Mouse (Mus musculus): ENCODE results near the gene Fam189b. TPM values are rescaled to one million over a fixed set of nuclear protein-coding genes. Genes with fewer than 3 reads are reported as not detected.
A peak's percentile ranks its signal among the peaks of the same experiment; 100 is the strongest.
"Not testable (repeated sequence)": the region's sequence is repeated elsewhere in the genome, so short reads cannot be mapped to it uniquely, and the experiment has no call there.

The Fam189b gene
- polyA plus RNA-seq, 1 experiment from 2014 or later: 43.6 TPM

- H3K4me1 ChIP-seq (ENCODE audit: insufficient read depth, low read length): peaks cover 9% of the 10 kb centered on the region
- 50% methylated on average over 17 of the region's 17 CpGs for WGBS
- H3K4me2 ChIP-seq (replicated peaks; ENCODE audit: low read depth, low read length): no peak overlapping the region
- peaks cover 8% of the 10 kb centered on the region; the same call in 1 of the 2 replicates for H3K27me3 ChIP-seq (ENCODE audit: insufficient read depth, low read length)
- H3K27ac ChIP-seq (ENCODE audit: low read length): no peak overlapping the region
- no peak overlapping the region for H3K4me3 ChIP-seq (ENCODE audit: low read length)
- H3K9me3 ChIP-seq (ENCODE audit: low read length): no peaks in the 10 kb centered on the region
- ATAC-seq (ENCODE audit: low FRiP score, low TSS enrichment): no peak
- no peak overlapping the region for H3K9ac ChIP-seq (replicated peaks; ENCODE audit: low read length)
- H3K36me3 ChIP-seq (ENCODE audit: insufficient read depth, low read length): no peaks in the 10 kb centered on the region
These were observed 30.7 kb upstream of the Fam189b start for GRCm38 (mm10) chr3:89152084-89152835.

GRCm38 (mm10) chr3:89156951-89157350 lies 26.0 kb upstream of the Fam189b start:
- Histone ChIP-seq H3K36me3 (ENCODE audit: insufficient read depth, low read length) (no peaks in the 10 kb centered on the region), H3K4me2 (replicated peaks; ENCODE audit: low read depth, low read length) (no peak overlapping the region), H3K9ac (replicated peaks; ENCODE audit: low read length) (no peak overlapping the region), H3K27ac (ENCODE audit: low read length) (no peak overlapping the region), H3K27me3 (ENCODE audit: insufficient read depth, low read length) (peaks cover 10% of the 10 kb centered on the region), H3K4me1 (ENCODE audit: insufficient read depth, low read length) (peaks cover 13% of the 10 kb centered on the region), H3K4me3 (ENCODE audit: low read length) (no peak overlapping the region), H3K9me3 (ENCODE audit: low read length) (no peaks in the 10 kb centered on the region)
- ATAC-seq (ENCODE audit: low FRiP score, low TSS enrichment): no peak
- WGBS: 83% methylated on average over 8 of the region's 8 CpGs

GRCm38 (mm10) chr3:89158651-89159050 lies 24.3 kb upstream of the Fam189b start:
- H3K36me3 ChIP-seq (ENCODE audit: insufficient read depth, low read length): no peaks in the 10 kb centered on the region
- WGBS: 22% methylated on average over 7 of the region's 7 CpGs
- no peak overlapping the region for H3K4me2 ChIP-seq (replicated peaks; ENCODE audit: low read depth, low read length)
- no peak for ATAC-seq (ENCODE audit: low FRiP score, low TSS enrichment)
- peaks cover 10% of the 10 kb centered on the region for H3K27me3 ChIP-seq (ENCODE audit: insufficient read depth, low read length)
- no peak overlapping the region for H3K4me3 ChIP-seq (ENCODE audit: low read length)
- H3K27ac ChIP-seq (ENCODE audit: low read length): no peak overlapping the region
- no peak overlapping the region for H3K9ac ChIP-seq (replicated peaks; ENCODE audit: low read length)
- H3K9me3 ChIP-seq (ENCODE audit: low read length): no peaks in the 10 kb centered on the region
- peaks cover 13% of the 10 kb centered on the region for H3K4me1 ChIP-seq (ENCODE audit: insufficient read depth, low read length)

- Histone ChIP-seq H3K9me3 (ENCODE audit: low read length) (no peaks in the 10 kb centered on the region), H3K9ac (replicated peaks; ENCODE audit: low read length) (no peak overlapping the region), H3K27ac (ENCODE audit: low read length) (no peak overlapping the region), H3K4me3 (ENCODE audit: low read length) (peak overlapping the region; percentile 63), H3K4me1 (ENCODE audit: insufficient read depth, low read length) (peaks cover 18% of the 10 kb centered on the region), H3K36me3 (ENCODE audit: insufficient read depth, low read length) (no peaks in the 10 kb centered on the region), H3K27me3 (ENCODE audit: insufficient read depth, low read length) (peaks cover 10% of the 10 kb centered on the region), H3K4me2 (replicated peaks; ENCODE audit: low read depth, low read length) (peak overlapping the region; percentile 99)
- peak; percentile 29; the same call in 1 of the 2 replicates for ATAC-seq (ENCODE audit: low FRiP score, low TSS enrichment)
- WGBS: 1% methylated on average over 13 of the region's 13 CpGs
These were observed 23.7 kb upstream of the Fam189b start for GRCm38 (mm10) chr3:89159211-89159610.

- Histone ChIP-seq H3K4me1 (ENCODE audit: insufficient read depth, low read length) (peaks cover 19% of the 10 kb centered on the region), H3K36me3 (ENCODE audit: insufficient read depth, low read length) (no peaks in the 10 kb centered on the region), H3K27ac (ENCODE audit: low read length) (no peak within 1 kb of the TSS), H3K27me3 (ENCODE audit: insufficient read depth, low read length) (peaks cover 10% of the 10 kb centered on the region), H3K9ac (replicated peaks; ENCODE audit: low read length) (peak within 1 kb of the TSS; percentile 65), H3K9me3 (ENCODE audit: low read length) (no peaks in the 10 kb centered on the region), H3K4me3 (ENCODE audit: low read length) (peak within 1 kb of the TSS; percentile 63), H3K4me2 (replicated peaks; ENCODE audit: low read depth, low read length) (peak within 1 kb of the TSS; percentile 99)
- WGBS: under 1% methylated on average over 50 of the region's 66 CpGs
- ATAC-seq (ENCODE audit: low FRiP score, low TSS enrichment): peak; percentile 74; the same call in 1 of the 2 replicates
These were observed 23.2 kb upstream of the Fam189b start, which contains the start of gene Hcn3 for GRCm38 (mm10) chr3:89159616-89160344. Hcn3 (minus strand) TSS chr3:89160196.

GRCm38 (mm10) chr3:89161207-89161606 lies 21.7 kb upstream of the Fam189b start:
- Histone ChIP-seq H3K4me1 (ENCODE audit: insufficient read depth, low read length) (peaks cover 28% of the 10 kb centered on the region), H3K27me3 (ENCODE audit: insufficient read depth, low read length) (peaks cover 10% of the 10 kb centered on the region)
- not testable (repeated sequence) for H3K4me3 ChIP-seq (ENCODE audit: low read length); ATAC-seq (ENCODE audit: low FRiP score, low TSS enrichment); H3K9ac ChIP-seq (replicated peaks; ENCODE audit: low read length); H3K9me3 ChIP-seq (ENCODE audit: low read length); H3K36me3 ChIP-seq (ENCODE audit: insufficient read depth, low read length); H3K27ac ChIP-seq (ENCODE audit: low read length); H3K4me2 ChIP-seq (replicated peaks; ENCODE audit: low read depth, low read length)

- H3K4me3 ChIP-seq (ENCODE audit: low read length): no peak overlapping the region
- 81% methylated on average over 4 of the region's 4 CpGs for WGBS
- no peak for ATAC-seq (ENCODE audit: low FRiP score, low TSS enrichment)
- H3K27ac ChIP-seq (ENCODE audit: low read length): no peak overlapping the region
- H3K36me3 ChIP-seq (ENCODE audit: insufficient read depth, low read length): peaks cover under 1% of the 10 kb centered on the region; the same call in 1 of the 2 replicates
- H3K4me2 ChIP-seq (replicated peaks; ENCODE audit: low read depth, low read length): no peak overlapping the region
- peaks cover 10% of the 10 kb centered on the region for H3K27me3 ChIP-seq (ENCODE audit: insufficient read depth, low read length)
- peaks cover 31% of the 10 kb centered on the region for H3K4me1 ChIP-seq (ENCODE audit: insufficient read depth, low read length)
- no peak overlapping the region for H3K9ac ChIP-seq (replicated peaks; ENCODE audit: low read length)
- no peaks in the 10 kb centered on the region for H3K9me3 ChIP-seq (ENCODE audit: low read length)
These were observed 21.2 kb upstream of the Fam189b start for GRCm38 (mm10) chr3:89161786-89162185.

GRCm38 (mm10) chr3:89163123-89163522 lies 19.8 kb upstream of the Fam189b start:
- Histone ChIP-seq H3K9ac (replicated peaks; ENCODE audit: low read length) (no peak overlapping the region), H3K27me3 (ENCODE audit: insufficient read depth, low read length) (peaks cover 8% of the 10 kb centered on the region), H3K4me3 (ENCODE audit: low read length) (no peak overlapping the region), H3K9me3 (ENCODE audit: low read length) (no peaks in the 10 kb centered on the region), H3K27ac (ENCODE audit: low read length) (no peak overlapping the region), H3K36me3 (ENCODE audit: insufficient read depth, low read length) (peaks cover 10% of the 10 kb centered on the region; the same call in 1 of the 2 replicates), H3K4me1 (ENCODE audit: insufficient read depth, low read length) (peaks cover 31% of the 10 kb centered on the region), H3K4me2 (replicated peaks; ENCODE audit: low read depth, low read length) (no peak overlapping the region)
- 76% methylated on average over 1 of the region's 1 CpGs for WGBS
- ATAC-seq (ENCODE audit: low FRiP score, low TSS enrichment): no peak

- no peak for ATAC-seq (ENCODE audit: low FRiP score, low TSS enrichment)
These were observed 19.2 kb upstream of the Fam189b start for GRCm38 (mm10) chr3:89163643-89164245.

More at GRCm38 (mm10) chr3:89163643-89164245, 19.2 kb upstream of the Fam189b start:
- peak overlapping the region; percentile 65 for H3K4me2 ChIP-seq (replicated peaks; ENCODE audit: low read depth, low read length)
- WGBS: 70% methylated on average over 5 of the region's 5 CpGs
- peak overlapping the region; percentile 98; the same call in 1 of the 2 replicates for H3K27ac ChIP-seq (ENCODE audit: low read length)
- H3K9ac ChIP-seq (replicated peaks; ENCODE audit: low read length): peak overlapping the region; percentile 96
- H3K4me1 ChIP-seq (ENCODE audit: insufficient read depth, low read length): peaks cover 31% of the 10 kb centered on the region
- H3K36me3 ChIP-seq (ENCODE audit: insufficient read depth, low read length): peaks cover 16% of the 10 kb centered on the region
- no peaks in the 10 kb centered on the region for H3K9me3 ChIP-seq (ENCODE audit: low read length)
- peaks cover 3% of the 10 kb centered on the region; the same call in 1 of the 2 replicates for H3K27me3 ChIP-seq (ENCODE audit: insufficient read depth, low read length)
- H3K4me3 ChIP-seq (ENCODE audit: low read length): peak overlapping the region; percentile 91

All from kidney, embryonic 16.5 days (tissue).